Mouse (Mus musculus) heart, adult 2 months (tissue): ENCODE measurements around the gene Paqr9. TPM values are rescaled to one million over a fixed set of nuclear protein-coding genes. Genes with fewer than 3 reads are reported as not detected.

Experiments
- DNase-seq, 2 experiments: peaks; one replicate each; pipeline ENCODE4 v3.0.0; 2021
- H3K27ac ChIP-seq: fragments of 200-600 bp; 2 replicates; pipeline ENCODE4 v1.8.1; 2022
- H3K27me3 ChIP-seq: fragments of 200-500 bp; 2 replicates; pipeline ENCODE4 v1.6.1; 2012; ENCODE audit warnings: mild to moderate bottlenecking, low read length, inconsistent platforms, mixed read lengths; ENCODE audit not compliant: control insufficient read depth, insufficient read depth
- H3K36me3 ChIP-seq: fragments of 200-500 bp; 2 replicates; pipeline ENCODE4 v1.6.1; 2012; ENCODE audit warnings: low read length, inconsistent platforms; ENCODE audit not compliant: control insufficient read depth, insufficient read depth
- H3K4me1 ChIP-seq: fragments of 200-500 bp; 2 replicates; pipeline ENCODE4 v1.6.1; 2011; ENCODE audit warnings: low read length; ENCODE audit not compliant: control insufficient read depth, insufficient read depth
- H3K4me3 ChIP-seq: fragments of 200-600 bp; 2 replicates; pipeline ENCODE4 v1.8.1; 2022
- H3K79me2 ChIP-seq: fragments of 200-500 bp; replicated peaks from 2 replicates; pipeline ENCODE4 v1.6.1; 2012; ENCODE audit warnings: mild to moderate bottlenecking, inconsistent platforms, low read length, moderate library complexity, mixed read lengths; ENCODE audit not compliant: control insufficient read depth, insufficient read depth
- H3K9ac ChIP-seq: fragments of 200-500 bp; 2 replicates; pipeline ENCODE4 v1.6.1; 2012; ENCODE audit warnings: low read depth, mild to moderate bottlenecking, control low read depth, inconsistent platforms, low read length, mixed read lengths
- CTCF ChIP-seq: fragments of 200-600 bp; IDR thresholded peaks from 2 replicates; pipeline ENCODE4 v1.8.1; 2022; ENCODE audit warnings: antibody characterized with exemption, mild to moderate bottlenecking, moderate library complexity
- EP300 ChIP-seq: fragments of 200-500 bp; IDR thresholded peaks from 2 replicates; pipeline ENCODE4 v1.6.1; 2011; ENCODE audit warnings: low read depth, low read length, control low read depth; ENCODE audit not compliant: insufficient read depth
- POLR2A ChIP-seq: fragments of 200-500 bp; IDR thresholded peaks from 2 replicates; pipeline ENCODE4 v1.6.1; 2011; ENCODE audit warnings: mild to moderate bottlenecking, low read depth, low read length, control low read depth; ENCODE audit not compliant: insufficient read depth
- WGBS: fragments of 180-500 bp; shearing (Covaris S2); methylation state at CpG from one replicate; pipeline ENCODE4 v1.1.7; 2018; 5-methylcytosine and 5-hydroxymethylcytosine counted together
- intact Hi-C: fragments of 180-260 bp; cut with DNase I; formaldehyde crosslinking; loops from one replicate; pipeline ENCODE4 v1.15.1; 2025
- long read RNA-seq: library from polyadenylated mRNA; stranded (forward); transcript quantifications from one replicate; pipeline ENCODE4 v2.0.0, GENCODE M21; 2021
- polyA plus RNA-seq: library from polyadenylated mRNA; depleted of rRNA; stranded (reverse); fragments of >200 nt; gene quantifications from 2 replicates; pipeline ENCODE4 v1.2.3, GENCODE M21; 2012; rRNA removed
- total RNA-seq, 2 experiments: library from RNA; stranded (reverse); gene quantifications; 2 replicates each; pipeline ENCODE4 v1.2.3; 2021

Gene Paqr9
- 10 to 100 TPM; 38.5 to 42.5 TPM for total RNA-seq
- 21.3 and 26.7 TPM in 2 replicates for polyA plus RNA-seq
- long read RNA-seq, full-length matches to known transcripts, result 81 of 83 reads
- long read RNA-seq, partial matches to known transcripts, result 0 of 83 reads
- long read RNA-seq, other reads (novel, unspliced or antisense), result 2 of 83 reads

- Histone ChIP-seq H3K4me3 (peak within 1 kb of the TSS; percentile 45), H3K36me3 (no peaks in the 10 kb centered on the region; the same call in 1 of the 2 replicates), H3K27ac (peak within 1 kb of the TSS; percentile 77), H3K27me3 (peaks cover 11% of the 10 kb centered on the region), H3K4me1 (peaks cover 1% of the 10 kb centered on the region), H3K79me2 (no peaks in the 10 kb centered on the region), H3K9ac (peak within 1 kb of the TSS; percentile 91)
- 6% methylated on average over 88 of the region's 118 CpGs for WGBS
- DNase-seq, result peak; percentile 45
- intact Hi-C loops, result no loop called here
- TF ChIP-seq EP300 (no peak), CTCF (no peak), POLR2A (no peak)
Observed at GRCm38 (mm10) chr9:95559059-95559935, at the start of gene Paqr9. Gene Paqr9 (plus strand): TSS chr9:95559657.

- 3% methylated on average over 21 of the region's 21 CpGs for WGBS
- peaks cover 10% of the 10 kb centered on the region for H3K4me1 ChIP-seq
- no peaks in the 10 kb centered on the region for H3K27me3 ChIP-seq
- peaks cover 5% of the 10 kb centered on the region; the same call in 1 of the 2 replicates for H3K79me2 ChIP-seq
- peak overlapping the region; percentile 98 for H3K4me3 ChIP-seq
- no peak for DNase-seq
- peak overlapping the region; percentile 85 for H3K27ac ChIP-seq
- no peak for TF ChIP-seq POLR2A
- no peak for TF ChIP-seq CTCF
- TF ChIP-seq EP300, result no peak
- peak overlapping the region; percentile 84 for H3K9ac ChIP-seq
- intact Hi-C loops, result loop anchor here (2.0 to 10.0 kb wide), 3 partner anchors 326 to 446 kb away; no protein-coding TSS in a partner anchor
- peaks cover 2% of the 10 kb centered on the region for H3K36me3 ChIP-seq
Observed at GRCm38 (mm10) chr9:95510693-95511404, 48.6 kb upstream of the Paqr9 start.

- peaks cover 10% of the 10 kb centered on the region for H3K4me1 ChIP-seq
- peaks cover 2% of the 10 kb centered on the region for H3K36me3 ChIP-seq
- H3K27ac ChIP-seq, result peak within 1 kb of the TSS; percentile 85
- H3K4me3 ChIP-seq, result peak within 1 kb of the TSS; percentile 98
- TF ChIP-seq POLR2A (peak; percentile 84), CTCF (peak; percentile 38; the same call in 1 of the 2 replicates), EP300 (peak; percentile 93)
- peaks cover 5% of the 10 kb centered on the region; the same call in 1 of the 2 replicates for H3K79me2 ChIP-seq
- peak; percentile 97 to 98 for DNase-seq
- intact Hi-C loops, result loop anchor here (2.0 to 10.0 kb wide), 3 partner anchors 327 to 446 kb away; no protein-coding TSS in a partner anchor
- H3K27me3 ChIP-seq, result no peaks in the 10 kb centered on the region
- peak within 1 kb of the TSS; percentile 84 for H3K9ac ChIP-seq
- WGBS, result under 1% methylated on average over 74 of the region's 74 CpGs
Observed at GRCm38 (mm10) chr9:95511472-95512330, 47.8 kb upstream of the Paqr9 start, which contains the start of gene U2surp. Gene U2surp (minus strand): TSS chr9:95511996.

- Histone ChIP-seq H3K4me3 (peak overlapping the region; percentile 98), H3K27ac (peak overlapping the region; percentile 85), H3K9ac (peak overlapping the region; percentile 63), H3K79me2 (peaks cover 5% of the 10 kb centered on the region; the same call in 1 of the 2 replicates), H3K4me1 (peaks cover 10% of the 10 kb centered on the region), H3K27me3 (no peaks in the 10 kb centered on the region), H3K36me3 (peaks cover 2% of the 10 kb centered on the region)
- DNase-seq, result no peak
- TF ChIP-seq EP300, result no peak
- no peak for TF ChIP-seq POLR2A
- no peak for TF ChIP-seq CTCF
- WGBS, result 29% methylated on average over 15 of the region's 15 CpGs
- intact Hi-C loops, result loop anchor here (5.0 to 10.0 kb wide), 2 partner anchors 328 to 445 kb away; no protein-coding TSS in a partner anchor
Observed at GRCm38 (mm10) chr9:95512331-95513030, 47.0 kb upstream of the Paqr9 start.
